Mouse (Mus musculus): Measurements from ENCODE around the gene Emilin1. TPM values are rescaled to one million over a fixed set of nuclear protein-coding genes. Genes with fewer than 3 reads are reported as not detected.
A peak's percentile ranks its signal among the peaks of the same experiment; 100 is the strongest.

Gene Emilin1
- polyA plus RNA-seq, 1 experiment from 2014 or later = 204 TPM

- ATAC-seq (replicated peaks; ENCODE audit: low FRiP score, low read depth) (no peak), DNase-seq (ENCODE audit: low spot score) (no peak)
- WGBS = 91% methylated on average over 9 of the region's 9 CpGs
- Histone ChIP-seq H3K4me2 (ENCODE audit: low read length) (no peak overlapping the region), H3K9ac (ENCODE audit: low read depth, low read length) (no peak overlapping the region), H3K9me3 (replicated peaks; ENCODE audit: low read length) (no peaks in the 10 kb centered on the region), H3K4me3 (replicated peaks; ENCODE audit: low read depth, low read length) (no peak overlapping the region), H3K27me3 (ENCODE audit: insufficient read depth, low read length) (no peaks in the 10 kb centered on the region), H3K27ac (peak overlapping the region; percentile 50), H3K36me3 (ENCODE audit: insufficient read depth, low read length) (peaks cover 21% of the 10 kb centered on the region; the same call in 1 of the 2 replicates), H3K4me1 (replicated peaks; ENCODE audit: insufficient read depth, low read length) (peaks cover 27% of the 10 kb centered on the region)
- TF ChIP-seq CTCF (IDR thresholded peaks at IDR 0.05; ENCODE audit: low read depth) = no peak
Observed at GRCm38 (mm10) chr5:30916841-30917240, 3.6 kb downstream of the Emilin1 start.

DNA sequence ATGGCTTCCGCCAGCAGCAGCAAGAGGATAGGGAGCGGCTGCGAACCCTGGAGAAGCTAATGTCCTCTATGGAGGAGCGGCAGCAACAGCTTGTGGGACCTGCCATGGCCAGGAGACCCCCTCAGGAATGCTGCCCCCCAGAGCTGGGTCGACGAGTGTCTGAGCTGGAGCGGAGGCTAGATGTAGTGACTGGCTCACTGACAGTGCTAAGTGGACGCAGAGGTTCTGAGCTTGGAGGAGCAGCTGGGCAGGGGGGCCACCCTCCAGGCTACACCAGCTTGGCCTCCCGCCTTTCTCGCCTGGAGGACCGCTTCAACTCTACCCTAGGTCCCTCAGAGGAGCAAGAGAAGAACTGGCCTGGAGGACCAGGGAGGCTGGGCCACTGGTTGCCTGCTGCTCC is 4.1 kb downstream of the Emilin1 start:
- Histone ChIP-seq H3K36me3 (ENCODE audit: insufficient read depth, low read length) (peaks cover 21% of the 10 kb centered on the region; the same call in 1 of the 2 replicates), H3K4me2 (ENCODE audit: low read length) (no peak overlapping the region), H3K4me1 (replicated peaks; ENCODE audit: insufficient read depth, low read length) (peaks cover 27% of the 10 kb centered on the region), H3K4me3 (replicated peaks; ENCODE audit: low read depth, low read length) (no peak overlapping the region), H3K27me3 (ENCODE audit: insufficient read depth, low read length) (no peaks in the 10 kb centered on the region), H3K27ac (peak overlapping the region; percentile 50; the same call in 1 of the 2 replicates), H3K9ac (ENCODE audit: low read depth, low read length) (no peak overlapping the region), H3K9me3 (replicated peaks; ENCODE audit: low read length) (no peaks in the 10 kb centered on the region)
- no peak for TF ChIP-seq CTCF (IDR thresholded peaks at IDR 0.05; ENCODE audit: low read depth)
- ATAC-seq (replicated peaks; ENCODE audit: low FRiP score, low read depth) (no peak), DNase-seq (ENCODE audit: low spot score) (no peak)
- WGBS = 88% methylated on average over 11 of the region's 11 CpGs

- no peak for TF ChIP-seq CTCF (IDR thresholded peaks at IDR 0.05; ENCODE audit: low read depth)
- Histone ChIP-seq H3K9ac (ENCODE audit: low read depth, low read length) (no peak overlapping the region), H3K4me2 (ENCODE audit: low read length) (no peak overlapping the region), H3K4me3 (replicated peaks; ENCODE audit: low read depth, low read length) (no peak overlapping the region), H3K4me1 (replicated peaks; ENCODE audit: insufficient read depth, low read length) (peaks cover 23% of the 10 kb centered on the region), H3K27me3 (ENCODE audit: insufficient read depth, low read length) (no peaks in the 10 kb centered on the region), H3K27ac (peak overlapping the region; percentile 20; the same call in 1 of the 2 replicates), H3K36me3 (ENCODE audit: insufficient read depth, low read length) (peaks cover 21% of the 10 kb centered on the region; the same call in 1 of the 2 replicates), H3K9me3 (replicated peaks; ENCODE audit: low read length) (no peaks in the 10 kb centered on the region)
- no peak for ATAC-seq (replicated peaks; ENCODE audit: low FRiP score, low read depth)
- 79% methylated on average over 31 of the region's 31 CpGs for WGBS
- no peak for DNase-seq (ENCODE audit: low spot score)
Observed at GRCm38 (mm10) chr5:30917891-30918670, 4.9 kb downstream of the Emilin1 start.

GRCm38 (mm10) chr5:30918691-30919090 is 5.5 kb downstream of the Emilin1 start:
- no peak for ATAC-seq (replicated peaks; ENCODE audit: low FRiP score, low read depth)
- TF ChIP-seq CTCF (IDR thresholded peaks at IDR 0.05; ENCODE audit: low read depth) = no peak
- 84% methylated on average over 8 of the region's 8 CpGs for WGBS

DNA sequence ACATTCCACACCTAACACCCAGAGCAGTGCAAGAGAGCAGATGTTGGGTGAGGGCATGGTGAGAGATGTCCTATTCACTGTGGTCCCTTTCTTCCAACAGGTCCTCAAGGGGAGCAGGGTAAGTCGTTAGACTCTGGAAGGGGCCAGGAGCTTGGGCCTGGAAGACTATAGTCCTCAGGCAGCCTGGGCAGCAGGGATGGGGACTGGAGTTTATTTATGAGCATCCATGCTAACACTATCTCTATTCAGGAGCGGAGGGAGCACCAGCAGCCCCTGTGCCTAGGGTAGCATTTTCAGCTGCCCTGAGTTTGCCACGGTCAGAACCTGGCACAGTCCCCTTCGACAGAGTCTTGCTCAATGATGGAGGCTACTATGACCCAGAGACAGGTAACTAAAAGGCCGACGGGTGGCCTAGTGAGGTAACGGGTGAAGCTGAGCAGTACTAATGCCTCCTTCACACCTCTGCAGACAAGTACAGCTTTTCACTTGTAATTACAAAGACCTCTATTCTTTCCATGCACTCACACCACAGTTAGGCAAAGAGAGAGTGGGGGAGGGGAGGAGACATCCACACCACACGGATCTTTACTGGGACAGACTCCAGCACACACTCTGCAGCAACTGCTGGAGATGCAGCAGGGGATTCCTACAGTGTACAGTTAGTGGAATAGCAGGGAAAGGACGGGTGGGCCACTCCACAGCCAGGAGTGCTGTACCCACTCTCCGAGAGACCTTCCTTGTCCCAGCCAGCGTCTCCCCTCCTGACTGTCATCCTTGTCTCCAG is 6.8 kb downstream of the Emilin1 start:
- Histone ChIP-seq H3K9ac (ENCODE audit: low read depth, low read length) (no peak overlapping the region), H3K4me2 (ENCODE audit: low read length) (no peak overlapping the region), H3K27me3 (ENCODE audit: insufficient read depth, low read length) (no peaks in the 10 kb centered on the region), H3K9me3 (replicated peaks; ENCODE audit: low read length) (no peaks in the 10 kb centered on the region), H3K4me3 (replicated peaks; ENCODE audit: low read depth, low read length) (no peak overlapping the region), H3K27ac (no peak overlapping the region), H3K4me1 (replicated peaks; ENCODE audit: insufficient read depth, low read length) (peaks cover 23% of the 10 kb centered on the region), H3K36me3 (ENCODE audit: insufficient read depth, low read length) (peaks cover 21% of the 10 kb centered on the region; the same call in 1 of the 2 replicates)
- ATAC-seq (replicated peaks; ENCODE audit: low FRiP score, low read depth) (no peak), DNase-seq (ENCODE audit: low spot score) (no peak)
- no peak for TF ChIP-seq CTCF (IDR thresholded peaks at IDR 0.05; ENCODE audit: low read depth)
- WGBS = 71% methylated on average over 11 of the region's 11 CpGs

More at GRCm38 (mm10) chr5:30918691-30919090, 5.5 kb downstream of the Emilin1 start:
- Histone ChIP-seq H3K4me2 (ENCODE audit: low read length) (no peak overlapping the region), H3K9ac (ENCODE audit: low read depth, low read length) (no peak overlapping the region), H3K4me3 (replicated peaks; ENCODE audit: low read depth, low read length) (no peak overlapping the region), H3K27me3 (ENCODE audit: insufficient read depth, low read length) (no peaks in the 10 kb centered on the region), H3K36me3 (ENCODE audit: insufficient read depth, low read length) (peaks cover 21% of the 10 kb centered on the region; the same call in 1 of the 2 replicates), H3K9me3 (replicated peaks; ENCODE audit: low read length) (no peaks in the 10 kb centered on the region), H3K27ac (peak overlapping the region; percentile 20; the same call in 1 of the 2 replicates), H3K4me1 (replicated peaks; ENCODE audit: insufficient read depth, low read length) (peaks cover 23% of the 10 kb centered on the region)
- DNase-seq (ENCODE audit: low spot score) = no peak

- Histone ChIP-seq H3K27ac (0 out of 2 replicates have a peak overlapping the region, but pooled peaks have one; percentile 13), H3K4me2 (ENCODE audit: low read length) (peak overlapping the region; percentile 82), H3K9me3 (replicated peaks; ENCODE audit: low read length) (no peaks in the 10 kb centered on the region), H3K27me3 (ENCODE audit: insufficient read depth, low read length) (no peaks in the 10 kb centered on the region), H3K4me1 (replicated peaks; ENCODE audit: insufficient read depth, low read length) (peaks cover 23% of the 10 kb centered on the region), H3K9ac (ENCODE audit: low read depth, low read length) (no peak overlapping the region), H3K4me3 (replicated peaks; ENCODE audit: low read depth, low read length) (no peak overlapping the region), H3K36me3 (ENCODE audit: insufficient read depth, low read length) (peaks cover 21% of the 10 kb centered on the region; the same call in 1 of the 2 replicates)
- no peak for TF ChIP-seq CTCF (IDR thresholded peaks at IDR 0.05; ENCODE audit: low read depth)
- ATAC-seq (replicated peaks; ENCODE audit: low FRiP score, low read depth) (peak; percentile 5), DNase-seq (ENCODE audit: low spot score) (no peak)
- 62% methylated on average over 19 of the region's 19 CpGs for WGBS
Observed at GRCm38 (mm10) chr5:30920621-30921020, 7.4 kb downstream of the Emilin1 start.
